Mouse (Mus musculus) retina, embryonic 14.5 days (tissue): ENCODE data around the gene Slc6a21.

Experiments used
- DNase-seq: peaks from one replicate; pipeline ENCODE4 v3.0.0-alpha.2; 2015; ENCODE audit warnings: low spot score

The Slc6a21 gene

GRCm38 (mm10) chr7:45257063-45257840 lies 20.1 kb upstream of the Slc6a21 start:
- DNase-seq: no peak

GRCm38 (mm10) chr7:45259281-45259680 lies 18.0 kb upstream of the Slc6a21 start:
- no peak for DNase-seq

- no peak for DNase-seq
These were observed 15.0 kb upstream of the Slc6a21 start for GRCm38 (mm10) chr7:45262266-45262665.

- no peak for DNase-seq
These were observed 14.2 kb upstream of the Slc6a21 start for GRCm38 (mm10) chr7:45263006-45263607.

GRCm38 (mm10) chr7:45264348-45264747 lies 13.0 kb upstream of the Slc6a21 start:
- no peak for DNase-seq

- no peak for DNase-seq
These were observed 11.8 kb upstream of the Slc6a21 start for GRCm38 (mm10) chr7:45265518-45265917.

GRCm38 (mm10) chr7:45272786-45273412 lies 4.4 kb upstream of the Slc6a21 start:
- DNase-seq: peak; percentile 29

- DNase-seq: no peak
These were observed 3.6 kb upstream of the Slc6a21 start for GRCm38 (mm10) chr7:45273672-45274071.

GRCm38 (mm10) chr7:45286486-45286885 lies 9.2 kb downstream of the Slc6a21 start:
- no peak for DNase-seq

- DNase-seq: no peak
These were observed 19.3 kb downstream of the Slc6a21 start for GRCm38 (mm10) chr7:45296626-45297025.

- DNase-seq: no peak
These were observed 20.2 kb downstream of the Slc6a21 start for GRCm38 (mm10) chr7:45297563-45297962.

GRCm38 (mm10) chr7:45299752-45300151 lies 22.4 kb downstream of the Slc6a21 start:
- peak; percentile 85 for DNase-seq

GRCm38 (mm10) chr7:45300270-45300669 lies 23.0 kb downstream of the Slc6a21 start:
- DNase-seq: peak; percentile 75

GRCm38 (mm10) chr7:45302626-45303025 lies 25.3 kb downstream of the Slc6a21 start:
- no peak for DNase-seq

- no peak for DNase-seq
These were observed 27.6 kb downstream of the Slc6a21 start for GRCm38 (mm10) chr7:45304869-45305268.

- DNase-seq: peak; percentile 84
These were observed 28.0 kb downstream of the Slc6a21 start for GRCm38 (mm10) chr7:45305275-45305674.

GRCm38 (mm10) chr7:45308551-45309240 lies 31.4 kb downstream of the Slc6a21 start:
- no peak for DNase-seq

- DNase-seq: peak; percentile 90
These were observed 32.1 kb downstream of the Slc6a21 start for GRCm38 (mm10) chr7:45309455-45309854.

- DNase-seq: no peak
These were observed 34.7 kb downstream of the Slc6a21 start for GRCm38 (mm10) chr7:45312023-45312422.

GRCm38 (mm10) chr7:45312686-45313453 lies 35.6 kb downstream of the Slc6a21 start:
- DNase-seq: no peak

- no peak for DNase-seq
These were observed 36.2 kb downstream of the Slc6a21 start for GRCm38 (mm10) chr7:45313495-45313894.
